Mouse (Mus musculus): ENCODE measurements at regions not wholly inside any gene's neighbourhood (a gene's known extent, or its start where the extent isn't known, plus 50 kb on each side); places are given as distances from the start of the nearest gene placed in this dataset.

DNA sequence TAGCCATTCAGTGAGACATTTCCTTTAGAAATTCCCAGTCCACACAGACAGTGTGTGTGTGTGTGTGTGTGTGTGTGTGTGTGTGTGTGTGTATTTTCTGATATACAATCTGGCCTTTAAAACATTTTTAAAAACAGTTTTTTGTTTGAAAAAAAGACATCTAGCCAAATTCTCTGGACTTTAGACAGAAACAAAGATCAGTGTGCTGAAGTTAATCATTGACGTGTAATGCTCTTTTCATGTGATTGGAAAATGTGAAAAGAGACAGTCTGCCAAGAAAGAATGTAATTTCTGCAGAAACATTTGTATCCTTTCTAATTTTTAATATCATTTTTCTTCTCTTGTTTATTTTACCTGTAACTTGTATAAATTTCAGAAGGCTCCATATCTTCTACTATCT, 127.7 kb upstream of the Klf12 start:
- no peak for ATAC-seq (ENCODE audit: low FRiP score, low read depth)
- no peak for TF ChIP-seq POLR2A (IDR thresholded peaks at IDR 0.05; ENCODE audit: borderline replicate concordance, extremely low read depth, insufficient read depth, insufficient read length)
- Histone ChIP-seq H3K4me3 (replicated peaks; ENCODE audit: low read length) (no peak overlapping the region), H3K36me3 (ENCODE audit: control insufficient read depth, insufficient read depth, low read length) (no peaks in the 10 kb centered on the region), H3K9ac (ENCODE audit: low read depth, low read length, severe bottlenecking) (no peak overlapping the region), H3K27me3 (ENCODE audit: control insufficient read depth, insufficient read depth, low read length) (no peaks in the 10 kb centered on the region), H3K9me3 (ENCODE audit: control insufficient read depth, low read length) (no peaks in the 10 kb centered on the region), H3K4me2 (replicated peaks; ENCODE audit: low read depth, low read length, severe bottlenecking) (no peak overlapping the region), H3K4me1 (ENCODE audit: control insufficient read depth, insufficient read depth, low read length) (no peaks in the 10 kb centered on the region), H3K27ac (replicated peaks; ENCODE audit: low read depth, low read length) (no peak overlapping the region)
- WGBS, result 96% methylated on average over 1 of the region's 1 CpGs
- no peak for DNase-seq (ENCODE audit: low spot score)

DNA sequence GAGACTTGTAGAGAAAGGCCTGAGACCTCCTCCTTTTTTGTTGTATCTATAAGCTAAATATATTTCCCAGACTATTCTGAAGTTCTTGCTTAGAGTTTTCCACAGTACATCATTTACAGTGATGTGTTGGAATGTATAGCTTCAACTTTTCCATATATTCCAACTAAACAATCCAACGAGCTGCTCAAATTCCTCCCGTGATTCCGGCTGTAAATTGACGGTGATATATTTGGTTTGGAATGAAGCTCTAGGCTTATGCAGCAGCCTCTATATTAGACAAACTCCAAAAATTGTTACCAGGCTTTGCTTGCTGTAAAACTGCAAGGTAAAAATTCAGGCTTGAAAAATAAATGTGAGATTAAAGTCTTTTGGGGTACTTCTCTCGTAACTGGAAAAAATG, 112.7 kb upstream of the Klf12 start:
- Histone ChIP-seq H3K4me2 (replicated peaks; ENCODE audit: low read depth, low read length, severe bottlenecking) (no peak overlapping the region), H3K9ac (ENCODE audit: low read depth, low read length, severe bottlenecking) (no peak overlapping the region), H3K9me3 (ENCODE audit: control insufficient read depth, low read length) (no peaks in the 10 kb centered on the region), H3K36me3 (ENCODE audit: control insufficient read depth, insufficient read depth, low read length) (no peaks in the 10 kb centered on the region), H3K4me1 (ENCODE audit: control insufficient read depth, insufficient read depth, low read length) (no peaks in the 10 kb centered on the region), H3K27ac (replicated peaks; ENCODE audit: low read depth, low read length) (no peak overlapping the region), H3K4me3 (replicated peaks; ENCODE audit: low read length) (no peak overlapping the region), H3K27me3 (ENCODE audit: control insufficient read depth, insufficient read depth, low read length) (no peaks in the 10 kb centered on the region)
- no peak for TF ChIP-seq POLR2A (IDR thresholded peaks at IDR 0.05; ENCODE audit: borderline replicate concordance, extremely low read depth, insufficient read depth, insufficient read length)
- no peak for ATAC-seq (ENCODE audit: low FRiP score, low read depth)
- DNase-seq (ENCODE audit: low spot score), result peak; percentile 58
- 34% methylated on average over 5 of the region's 5 CpGs for WGBS

DNA sequence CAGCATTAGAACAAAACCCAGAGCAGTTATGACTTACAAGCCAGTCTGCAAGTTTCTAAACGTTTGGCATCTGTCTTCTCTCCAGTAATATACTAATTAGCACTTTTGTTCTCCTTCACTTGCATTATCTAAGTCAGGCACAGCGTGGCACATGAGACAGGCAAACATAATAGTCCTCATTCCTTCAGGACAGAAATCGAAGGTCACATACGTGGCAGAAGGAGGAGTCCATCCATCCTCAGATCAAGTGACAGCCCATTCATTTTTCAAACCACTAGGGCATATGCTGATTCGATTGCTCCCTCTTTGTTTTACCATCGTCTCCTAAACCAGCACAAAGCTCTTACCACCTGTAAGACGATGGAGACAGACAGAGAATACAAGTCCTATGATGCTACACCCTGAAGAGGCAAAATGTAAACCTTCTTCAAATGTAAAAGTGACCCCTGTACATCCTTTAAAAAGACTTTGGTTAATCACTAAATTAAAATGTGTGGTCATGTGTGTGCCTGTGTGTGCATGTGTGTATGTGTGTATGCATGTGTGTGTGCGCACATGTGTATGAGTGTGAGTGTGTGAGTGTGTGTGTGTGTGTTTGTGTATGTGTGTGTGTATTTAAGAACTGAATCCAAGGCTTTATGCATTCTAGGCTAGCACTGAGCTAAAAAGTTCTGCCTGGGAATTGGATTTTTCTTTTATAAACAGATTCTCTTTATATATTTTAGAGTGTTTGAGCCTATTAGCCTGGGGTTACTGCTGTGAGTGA, 90.9 kb upstream of the Klf12 start:
- DNase-seq (ENCODE audit: low spot score) (no peak), ATAC-seq (ENCODE audit: low FRiP score, low read depth) (no peak)
- no peak overlapping the region for H3K4me3 ChIP-seq (replicated peaks; ENCODE audit: low read length)
- no peaks in the 10 kb centered on the region for H3K27me3 ChIP-seq (ENCODE audit: control insufficient read depth, insufficient read depth, low read length)
- no peaks in the 10 kb centered on the region for H3K9me3 ChIP-seq (ENCODE audit: control insufficient read depth, low read length)
- H3K36me3 ChIP-seq (ENCODE audit: control insufficient read depth, insufficient read depth, low read length), result no peaks in the 10 kb centered on the region
- no peaks in the 10 kb centered on the region for H3K4me1 ChIP-seq (ENCODE audit: control insufficient read depth, insufficient read depth, low read length)
- no peak overlapping the region for H3K9ac ChIP-seq (ENCODE audit: low read depth, low read length, severe bottlenecking)
- TF ChIP-seq POLR2A (IDR thresholded peaks at IDR 0.05; ENCODE audit: borderline replicate concordance, extremely low read depth, insufficient read depth, insufficient read length), result no peak
- H3K27ac ChIP-seq (replicated peaks; ENCODE audit: low read depth, low read length), result no peak overlapping the region
- H3K4me2 ChIP-seq (replicated peaks; ENCODE audit: low read depth, low read length, severe bottlenecking), result no peak overlapping the region
- 60% methylated on average over 8 of the region's 8 CpGs for WGBS

DNA sequence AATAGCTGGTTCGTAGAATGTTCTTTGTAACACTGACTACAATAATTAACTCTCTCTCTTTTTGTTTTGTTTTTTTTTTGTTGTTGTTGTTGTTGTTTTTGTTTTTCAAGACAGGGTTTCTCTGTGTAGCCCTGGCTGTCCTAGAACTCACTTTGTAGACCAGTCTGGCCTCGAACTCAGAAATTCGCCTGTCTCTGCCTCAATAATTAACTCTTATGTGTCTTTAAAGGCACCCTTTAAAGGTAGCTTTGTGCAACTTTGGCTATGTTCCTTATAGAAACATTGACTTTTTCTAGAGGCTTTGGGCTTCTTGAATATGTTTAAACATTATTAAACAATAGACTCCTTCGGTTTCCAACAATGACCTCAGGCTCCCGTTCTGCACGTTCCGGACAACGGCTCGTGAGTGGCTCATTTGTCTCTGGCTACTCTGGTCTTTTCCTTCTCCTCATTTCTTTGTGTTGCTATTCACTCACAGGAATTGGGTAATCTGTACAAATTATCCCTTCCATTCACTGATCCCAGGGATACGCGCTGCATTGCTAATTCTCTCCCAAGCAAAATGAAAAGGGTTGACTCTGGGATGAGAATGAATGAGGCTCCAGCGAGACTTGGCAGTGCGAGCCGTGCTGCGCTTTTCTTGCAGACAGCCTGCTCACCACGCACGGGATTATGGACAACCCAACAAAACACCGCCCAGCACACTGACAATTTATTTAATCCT, 90.2 kb upstream of the Klf12 start:
- Histone ChIP-seq H3K36me3 (ENCODE audit: control insufficient read depth, insufficient read depth, low read length) (no peaks in the 10 kb centered on the region), H3K9me3 (ENCODE audit: control insufficient read depth, low read length) (no peaks in the 10 kb centered on the region), H3K4me1 (ENCODE audit: control insufficient read depth, insufficient read depth, low read length) (no peaks in the 10 kb centered on the region), H3K4me3 (replicated peaks; ENCODE audit: low read length) (no peak overlapping the region), H3K4me2 (replicated peaks; ENCODE audit: low read depth, low read length, severe bottlenecking) (no peak overlapping the region), H3K9ac (ENCODE audit: low read depth, low read length, severe bottlenecking) (no peak overlapping the region), H3K27me3 (ENCODE audit: control insufficient read depth, insufficient read depth, low read length) (no peaks in the 10 kb centered on the region), H3K27ac (replicated peaks; ENCODE audit: low read depth, low read length) (no peak overlapping the region)
- DNase-seq (ENCODE audit: low spot score) (no peak), ATAC-seq (ENCODE audit: low FRiP score, low read depth) (no peak)
- no peak for TF ChIP-seq POLR2A (IDR thresholded peaks at IDR 0.05; ENCODE audit: borderline replicate concordance, extremely low read depth, insufficient read depth, insufficient read length)
- WGBS, result 82% methylated on average over 18 of the region's 18 CpGs

DNA sequence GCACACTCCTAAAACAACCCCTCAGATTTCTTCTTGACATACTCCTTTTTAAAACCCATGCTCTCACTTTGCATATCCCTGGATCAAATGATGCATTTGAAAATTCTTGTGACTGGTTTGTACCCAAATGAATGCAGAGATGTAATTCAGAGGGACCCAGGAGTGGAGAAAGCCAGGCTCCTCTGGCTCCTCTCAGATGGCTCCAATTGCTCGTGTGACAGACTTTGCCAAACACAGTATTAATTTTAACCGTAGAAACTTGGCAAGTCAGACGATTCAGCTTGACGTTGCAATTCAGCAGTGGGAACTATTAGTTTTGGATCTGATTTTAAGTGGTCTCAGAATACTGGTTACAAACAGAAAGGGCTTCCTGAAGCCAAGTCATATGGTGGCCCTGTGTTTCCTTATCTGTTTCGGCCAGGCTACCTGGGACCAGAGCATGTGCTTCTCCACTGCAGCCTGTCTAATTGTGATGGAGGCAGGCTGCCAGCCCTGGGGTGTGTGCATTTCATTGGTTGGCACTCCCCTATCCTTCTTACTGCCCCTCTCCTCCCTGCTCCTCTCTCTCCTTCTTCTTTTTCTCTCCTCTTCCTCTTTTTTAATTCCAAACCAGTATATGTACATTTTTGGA, 81.9 kb upstream of the Klf12 start:
- Histone ChIP-seq H3K4me3 (replicated peaks; ENCODE audit: low read length) (no peak overlapping the region), H3K9me3 (ENCODE audit: control insufficient read depth, low read length) (no peaks in the 10 kb centered on the region), H3K36me3 (ENCODE audit: control insufficient read depth, insufficient read depth, low read length) (no peaks in the 10 kb centered on the region), H3K4me1 (ENCODE audit: control insufficient read depth, insufficient read depth, low read length) (peaks cover 13% of the 10 kb centered on the region; the same call in 1 of the 2 replicates), H3K27ac (replicated peaks; ENCODE audit: low read depth, low read length) (no peak overlapping the region), H3K9ac (ENCODE audit: low read depth, low read length, severe bottlenecking) (no peak overlapping the region), H3K27me3 (ENCODE audit: control insufficient read depth, insufficient read depth, low read length) (no peaks in the 10 kb centered on the region), H3K4me2 (replicated peaks; ENCODE audit: low read depth, low read length, severe bottlenecking) (no peak overlapping the region)
- WGBS, result 41% methylated on average over 5 of the region's 5 CpGs
- DNase-seq (ENCODE audit: low spot score) (peak; percentile 31), ATAC-seq (ENCODE audit: low FRiP score, low read depth) (no peak; the same call in 1 of the 2 replicates)
- no peak for TF ChIP-seq POLR2A (IDR thresholded peaks at IDR 0.05; ENCODE audit: borderline replicate concordance, extremely low read depth, insufficient read depth, insufficient read length)
